Mouse (Mus musculus): ENCODE data around the gene Mapkapk3. TPM values are rescaled to one million over a fixed set of nuclear protein-coding genes. Genes with fewer than 3 reads are reported as not detected.

The Mapkapk3 gene
- polyA plus RNA-seq, 1 experiment from 2014 or later: 26.2 TPM

GRCm38 (mm10) chr9:107334356-107334755 is 44.7 kb upstream of the Mapkapk3 start:
- Histone ChIP-seq H3K27ac (ENCODE audit: low read depth, low read length) (no peak overlapping the region), H3K36me3 (ENCODE audit: control insufficient read depth, insufficient read depth) (peaks cover 18% of the 10 kb centered on the region; the same call in 1 of the 2 replicates), H3K4me1 (replicated peaks; ENCODE audit: control insufficient read depth, insufficient read depth, low read length) (no peaks in the 10 kb centered on the region; the same call in 1 of the 2 replicates), H3K4me2 (replicated peaks; ENCODE audit: low read depth) (no peak overlapping the region), H3K9ac (ENCODE audit: low read depth, low read length) (no peak overlapping the region), H3K4me3 (ENCODE audit: low read depth, low read length) (no peak overlapping the region), H3K9me3 (ENCODE audit: control insufficient read depth) (no peaks in the 10 kb centered on the region), H3K27me3 (replicated peaks; ENCODE audit: control insufficient read depth, insufficient read depth, low read length) (no peaks in the 10 kb centered on the region)
- TF ChIP-seq CTCF (IDR thresholded peaks at IDR 0.05; ENCODE audit: low read depth): no peak
- WGBS: 86% methylated on average over 6 of the region's 6 CpGs
- no peak for ATAC-seq

- ATAC-seq: no peak
- peaks cover 18% of the 10 kb centered on the region; the same call in 1 of the 2 replicates for H3K36me3 ChIP-seq (ENCODE audit: control insufficient read depth, insufficient read depth)
- H3K4me1 ChIP-seq (replicated peaks; ENCODE audit: control insufficient read depth, insufficient read depth, low read length): no peaks in the 10 kb centered on the region; the same call in 1 of the 2 replicates
- H3K9ac ChIP-seq (ENCODE audit: low read depth, low read length): no peak overlapping the region
- H3K4me2 ChIP-seq (replicated peaks; ENCODE audit: low read depth): no peak overlapping the region
- H3K27ac ChIP-seq (ENCODE audit: low read depth, low read length): no peak overlapping the region
- H3K27me3 ChIP-seq (replicated peaks; ENCODE audit: control insufficient read depth, insufficient read depth, low read length): no peaks in the 10 kb centered on the region
- no peak for TF ChIP-seq CTCF (IDR thresholded peaks at IDR 0.05; ENCODE audit: low read depth)
- H3K9me3 ChIP-seq (ENCODE audit: control insufficient read depth): no peaks in the 10 kb centered on the region
- H3K4me3 ChIP-seq (ENCODE audit: low read depth, low read length): no peak overlapping the region
- WGBS: 51% methylated on average over 2 of the region's 2 CpGs
Measured at GRCm38 (mm10) chr9:107333686-107334085, 44.0 kb upstream of the Mapkapk3 start.

- H3K4me1 ChIP-seq (replicated peaks; ENCODE audit: control insufficient read depth, insufficient read depth, low read length): no peaks in the 10 kb centered on the region
- no peak overlapping the region for H3K9ac ChIP-seq (ENCODE audit: low read depth, low read length)
- TF ChIP-seq CTCF (IDR thresholded peaks at IDR 0.05; ENCODE audit: low read depth): no peak
- no peaks in the 10 kb centered on the region for H3K27me3 ChIP-seq (replicated peaks; ENCODE audit: control insufficient read depth, insufficient read depth, low read length)
- 78% methylated on average over 6 of the region's 6 CpGs for WGBS
- no peak for ATAC-seq
- H3K4me2 ChIP-seq (replicated peaks; ENCODE audit: low read depth): no peak overlapping the region
- H3K27ac ChIP-seq (ENCODE audit: low read depth, low read length): no peak overlapping the region
- H3K9me3 ChIP-seq (ENCODE audit: control insufficient read depth): no peaks in the 10 kb centered on the region
- H3K4me3 ChIP-seq (ENCODE audit: low read depth, low read length): no peak overlapping the region
- H3K36me3 ChIP-seq (ENCODE audit: control insufficient read depth, insufficient read depth): peaks cover 18% of the 10 kb centered on the region; the same call in 1 of the 2 replicates
Measured at GRCm38 (mm10) chr9:107330791-107331190, 41.1 kb upstream of the Mapkapk3 start.

GRCm38 (mm10) chr9:107327879-107328620 is 38.4 kb upstream of the Mapkapk3 start:
- no peak overlapping the region for H3K4me2 ChIP-seq (replicated peaks; ENCODE audit: low read depth)
- no peak for ATAC-seq
- H3K9me3 ChIP-seq (ENCODE audit: control insufficient read depth): no peaks in the 10 kb centered on the region
- WGBS: 90% methylated on average over 16 of the region's 16 CpGs
- no peak overlapping the region for H3K4me3 ChIP-seq (ENCODE audit: low read depth, low read length)
- TF ChIP-seq CTCF (IDR thresholded peaks at IDR 0.05; ENCODE audit: low read depth): no peak
- H3K4me1 ChIP-seq (replicated peaks; ENCODE audit: control insufficient read depth, insufficient read depth, low read length): no peaks in the 10 kb centered on the region
- H3K9ac ChIP-seq (ENCODE audit: low read depth, low read length): no peak overlapping the region
- no peak overlapping the region for H3K27ac ChIP-seq (ENCODE audit: low read depth, low read length)
- peaks cover 9% of the 10 kb centered on the region; the same call in 1 of the 2 replicates for H3K36me3 ChIP-seq (ENCODE audit: control insufficient read depth, insufficient read depth)
- H3K27me3 ChIP-seq (replicated peaks; ENCODE audit: control insufficient read depth, insufficient read depth, low read length): no peaks in the 10 kb centered on the region

- Histone ChIP-seq H3K4me3 (ENCODE audit: low read depth, low read length) (no peak overlapping the region), H3K36me3 (ENCODE audit: control insufficient read depth, insufficient read depth) (no peaks in the 10 kb centered on the region), H3K9me3 (ENCODE audit: control insufficient read depth) (no peaks in the 10 kb centered on the region), H3K27ac (ENCODE audit: low read depth, low read length) (no peak overlapping the region), H3K27me3 (replicated peaks; ENCODE audit: control insufficient read depth, insufficient read depth, low read length) (no peaks in the 10 kb centered on the region), H3K4me2 (replicated peaks; ENCODE audit: low read depth) (no peak overlapping the region), H3K9ac (ENCODE audit: low read depth, low read length) (no peak overlapping the region), H3K4me1 (replicated peaks; ENCODE audit: control insufficient read depth, insufficient read depth, low read length) (0 out of 2 replicates have a peak, but pooled peaks cover 3% of the 10 kb centered on the region)
- 84% methylated on average over 7 of the region's 7 CpGs for WGBS
- no peak for TF ChIP-seq CTCF (IDR thresholded peaks at IDR 0.05; ENCODE audit: low read depth)
- no peak for ATAC-seq
Measured at GRCm38 (mm10) chr9:107325904-107326303, 36.2 kb upstream of the Mapkapk3 start.

GRCm38 (mm10) chr9:107324799-107325561 is 35.3 kb upstream of the Mapkapk3 start:
- Histone ChIP-seq H3K4me1 (replicated peaks; ENCODE audit: control insufficient read depth, insufficient read depth, low read length) (0 out of 2 replicates have a peak, but pooled peaks cover 3% of the 10 kb centered on the region), H3K27me3 (replicated peaks; ENCODE audit: control insufficient read depth, insufficient read depth, low read length) (no peaks in the 10 kb centered on the region), H3K4me2 (replicated peaks; ENCODE audit: low read depth) (no peak overlapping the region), H3K9ac (ENCODE audit: low read depth, low read length) (no peak overlapping the region), H3K27ac (ENCODE audit: low read depth, low read length) (no peak overlapping the region), H3K9me3 (ENCODE audit: control insufficient read depth) (no peaks in the 10 kb centered on the region), H3K4me3 (ENCODE audit: low read depth, low read length) (no peak overlapping the region), H3K36me3 (ENCODE audit: control insufficient read depth, insufficient read depth) (no peaks in the 10 kb centered on the region)
- WGBS: 68% methylated on average over 4 of the region's 4 CpGs
- no peak for ATAC-seq
- TF ChIP-seq CTCF (IDR thresholded peaks at IDR 0.05; ENCODE audit: low read depth): no peak
